Mouse (Mus musculus): ENCODE measurements around the gene Ddx43.

GRCm38 (mm10) chr9:78386947-78387346, 8.6 kb upstream of the Ddx43 start:
- TF ChIP-seq POLR2A (IDR thresholded peaks at IDR 0.05; ENCODE audit: borderline replicate concordance, control insufficient read depth, low read depth, low read length) (no peak), CTCF (IDR thresholded peaks at IDR 0.05; ENCODE audit: control insufficient read depth, insufficient read depth, low read length) (no peak)
